Mouse (Mus musculus) kidney, postnatal 14 days (tissue): Measurements from ENCODE around the gene Dock11.
A peak's percentile ranks its signal among the peaks of the same experiment; 100 is the strongest.

ENCODE experiments used
- DNase-seq: peaks from one replicate; pipeline ENCODE4 v3.0.0; 2022; ENCODE audit warnings: mixed read lengths

Dock11 gene

GRCm38 (mm10) chrX:35951945-35952344 lies 63.3 kb downstream of the Dock11 start:
- DNase-seq = no peak

- no peak for DNase-seq
Measured at GRCm38 (mm10) chrX:35952521-35953095, 64.0 kb downstream of the Dock11 start.

GRCm38 (mm10) chrX:35956236-35956635 lies 67.6 kb downstream of the Dock11 start:
- no peak for DNase-seq

- no peak for DNase-seq
Measured at GRCm38 (mm10) chrX:35963087-35963486, 74.5 kb downstream of the Dock11 start.

- DNase-seq = no peak
Measured at GRCm38 (mm10) chrX:35969276-35969675, 80.6 kb downstream of the Dock11 start.

GRCm38 (mm10) chrX:35976657-35977056 lies 88.0 kb downstream of the Dock11 start:
- DNase-seq = no peak

GRCm38 (mm10) chrX:35987981-35988380 lies 99.3 kb downstream of the Dock11 start:
- no peak for DNase-seq

GRCm38 (mm10) chrX:35990508-35991095 lies 102.0 kb downstream of the Dock11 start:
- DNase-seq = no peak

- DNase-seq = no peak
Measured at GRCm38 (mm10) chrX:35994226-35994625, 105.6 kb downstream of the Dock11 start.

GRCm38 (mm10) chrX:35997004-35997403 lies 108.4 kb downstream of the Dock11 start:
- peak; percentile 21 for DNase-seq

- DNase-seq = peak; percentile 1
Measured at GRCm38 (mm10) chrX:35997793-35998419, 109.3 kb downstream of the Dock11 start.

- no peak for DNase-seq
Measured at GRCm38 (mm10) chrX:36025651-36026050, 137.0 kb downstream of the Dock11 start.

- DNase-seq = no peak
Measured at GRCm38 (mm10) chrX:36031113-36031512, 142.5 kb downstream of the Dock11 start.

GRCm38 (mm10) chrX:36034045-36034444 lies 145.4 kb downstream of the Dock11 start:
- DNase-seq = no peak

GRCm38 (mm10) chrX:36045731-36046130 lies 157.1 kb downstream of the Dock11 start:
- DNase-seq = no peak

GRCm38 (mm10) chrX:36047451-36047850 lies 158.8 kb downstream of the Dock11 start:
- peak; percentile 54 for DNase-seq

GRCm38 (mm10) chrX:36050312-36050711 lies 161.7 kb downstream of the Dock11 start:
- no peak for DNase-seq

- DNase-seq = no peak
Measured at GRCm38 (mm10) chrX:36073997-36074396, 185.4 kb downstream of the Dock11 start.

GRCm38 (mm10) chrX:36077164-36077563 lies 188.5 kb downstream of the Dock11 start:
- no peak for DNase-seq

GRCm38 (mm10) chrX:36082917-36083316 lies 194.3 kb downstream of the Dock11 start:
- no peak for DNase-seq

GRCm38 (mm10) chrX:36088464-36089256 lies 200.0 kb downstream of the Dock11 start:
- DNase-seq = no peak

GRCm38 (mm10) chrX:36100883-36101282 lies 212.3 kb downstream of the Dock11 start:
- no peak for DNase-seq

- DNase-seq = no peak
Measured at GRCm38 (mm10) chrX:36101318-36101717, 212.7 kb downstream of the Dock11 start.

GRCm38 (mm10) chrX:36108601-36109000 lies 220.0 kb downstream of the Dock11 start:
- DNase-seq = no peak
